Mouse (Mus musculus) CH12.LX (cell line): ENCODE data around the gene Ninl. TPM values are rescaled to one million over a fixed set of nuclear protein-coding genes. Genes with fewer than 3 reads are reported as not detected.

Source experiments
- DNase-seq: peaks from one replicate; pipeline ENCODE4 v3.0.0-alpha.2; 2013; ENCODE audit errors: extremely low read depth
- H3K27ac ChIP-seq: 2 replicates; pipeline ENCODE4 v1.5.1; 2012; ENCODE audit warnings: low read depth, mild to moderate bottlenecking, control low read depth, moderate library complexity; ENCODE audit not compliant: insufficient read depth
- H3K27me3 ChIP-seq: replicated peaks from 2 replicates; pipeline ENCODE3; 2012; ENCODE audit warnings: inconsistent platforms
- H3K36me3 ChIP-seq, 2 experiments: replicated peaks in 1 of 2; 2 replicates each; pipeline versions ENCODE3 to v1.6.1; 2012; ENCODE audit warnings: inconsistent platforms in 1 of 2, low read length in 1 of 2, mild to moderate bottlenecking in 1 of 2, mixed read lengths in 1 of 2, moderate library complexity in 1 of 2; ENCODE audit not compliant: control insufficient read depth in 1 of 2, insufficient read depth in 1 of 2
- H3K4me1 ChIP-seq, 2 experiments: 2 replicates each; pipeline ENCODE4 v1.6.1; 2012; ENCODE audit warnings: inconsistent platforms in 1 of 2, moderate library complexity in 1 of 2; ENCODE audit not compliant: insufficient read depth in 2 of 2, control insufficient read depth in 1 of 2
- H3K4me2 ChIP-seq: 2 replicates; pipeline ENCODE4 v1.6.1; 2012; ENCODE audit warnings: low read depth, mild to moderate bottlenecking, control low read depth; ENCODE audit not compliant: poor library complexity, insufficient read depth, severe bottlenecking
- H3K4me3 ChIP-seq, 3 experiments: fragments of 150-350 bp in 1 of 3; sonication (generic) in 1 of 3; replicated peaks in 1 of 3; 2 replicates each; pipeline versions ENCODE3 to v1.5.1; 2011 to 2012; ENCODE audit warnings: low read depth in 2 of 3, low read length in 2 of 3, mild to moderate bottlenecking in 2 of 3, moderate library complexity in 2 of 3, control low read depth in 1 of 3, improper control_type of control experiment in 1 of 3, inconsistent platforms in 1 of 3, mixed read lengths in 1 of 3; ENCODE audit not compliant: poor library complexity in 1 of 3
- H3K79me2 ChIP-seq: replicated peaks from 2 replicates; pipeline ENCODE4 v1.6.1; 2012; ENCODE audit warnings: mild to moderate bottlenecking, moderate library complexity; ENCODE audit not compliant: control insufficient read depth, poor library complexity, insufficient read depth, severe bottlenecking; ENCODE audit errors: extremely low read depth
- H3K9ac ChIP-seq: 2 replicates; pipeline ENCODE4 v1.6.1; 2012; ENCODE audit warnings: low read depth, mild to moderate bottlenecking, control low read depth, moderate library complexity; ENCODE audit not compliant: insufficient read depth
- H3K9me3 ChIP-seq: replicated peaks from 2 replicates; pipeline ENCODE3; 2012; ENCODE audit warnings: low read length, inconsistent platforms, mixed read lengths
- BHLHE40 ChIP-seq: IDR thresholded peaks from 2 replicates; pipeline ENCODE4 v1.6.1; 2011; ENCODE audit warnings: mild to moderate bottlenecking, low read depth, low read length, improper control_type of control experiment
- CHD2 ChIP-seq: IDR thresholded peaks from 2 replicates; pipeline ENCODE4 v1.6.1; 2011; ENCODE audit warnings: low read length, improper control_type of control experiment
- E2F4 ChIP-seq: IDR thresholded peaks from 2 replicates; pipeline ENCODE4 v1.6.1; 2011; ENCODE audit warnings: low read depth, low read length, improper control_type of control experiment; ENCODE audit not compliant: insufficient replicate concordance
- ELF1 ChIP-seq: IDR thresholded peaks from 2 replicates; pipeline ENCODE4 v1.6.1; 2014; ENCODE audit warnings: low read depth, mild to moderate bottlenecking, inconsistent platforms, low read length, improper control_type of control experiment
- HCFC1 ChIP-seq: IDR thresholded peaks from 2 replicates; pipeline ENCODE4 v1.6.1; 2012; ENCODE audit warnings: low read depth, mild to moderate bottlenecking, inconsistent platforms, low read length, improper control_type of control experiment
- JUN ChIP-seq: IDR thresholded peaks from 2 replicates; pipeline ENCODE4 v1.6.1; 2011; ENCODE audit warnings: low read depth, mild to moderate bottlenecking, low read length, improper control_type of control experiment, moderate library complexity; ENCODE audit not compliant: insufficient read depth
- JUND ChIP-seq: conservative IDR thresholded peaks from 2 replicates; pipeline ENCODE4 v1.6.1; 2011; ENCODE audit warnings: low read depth, low read length, improper control_type of control experiment
- MAFK ChIP-seq: IDR thresholded peaks from 2 replicates; pipeline ENCODE4 v1.6.1; 2011; ENCODE audit warnings: low read length, improper control_type of control experiment; ENCODE audit not compliant: insufficient replicate concordance
- MEF2A ChIP-seq: IDR thresholded peaks from 2 replicates; pipeline ENCODE4 v1.6.1; 2014; ENCODE audit warnings: low read depth, mild to moderate bottlenecking, inconsistent platforms, low read length, improper control_type of control experiment, borderline replicate concordance
- PAX5 ChIP-seq: IDR thresholded peaks from 2 replicates; pipeline ENCODE4 v1.6.1; 2012; ENCODE audit warnings: low read length, inconsistent platforms, mixed read lengths
- POLR2A ChIP-seq: IDR thresholded peaks from 2 replicates; pipeline ENCODE4 v1.6.1; 2011; ENCODE audit warnings: low read depth, mild to moderate bottlenecking, improper control_type of control experiment, low read length
- TBP ChIP-seq: conservative IDR thresholded peaks from 2 replicates; pipeline ENCODE4 v1.6.1; 2011; ENCODE audit warnings: low read depth, low read length, improper control_type of control experiment
- TCF12 ChIP-seq: IDR thresholded peaks from 2 replicates; pipeline ENCODE4 v1.6.1; 2014; ENCODE audit warnings: low read depth, mild to moderate bottlenecking, inconsistent platforms, low read length, improper control_type of control experiment
- UBTF ChIP-seq: IDR thresholded peaks from 2 replicates; pipeline ENCODE4 v1.6.1; 2012; ENCODE audit warnings: low read depth, mild to moderate bottlenecking, inconsistent platforms, low read length, improper control_type of control experiment, moderate library complexity
- USF1 ChIP-seq: IDR thresholded peaks from 2 replicates; pipeline ENCODE4 v1.6.1; 2014; ENCODE audit warnings: low read depth, mild to moderate bottlenecking, inconsistent platforms, low read length, improper control_type of control experiment
- ZC3H11A ChIP-seq: IDR thresholded peaks from 2 replicates; pipeline ENCODE4 v1.6.1; 2012; ENCODE audit warnings: low read depth, mild to moderate bottlenecking, inconsistent platforms, low read length, improper control_type of control experiment
- ZKSCAN1 ChIP-seq: IDR thresholded peaks from 2 replicates; pipeline ENCODE4 v1.6.1; 2012; ENCODE audit warnings: low read depth, inconsistent platforms, low read length, improper control_type of control experiment, borderline replicate concordance
- ZMIZ1 ChIP-seq: IDR thresholded peaks from 2 replicates; pipeline ENCODE4 v1.6.1; 2012; ENCODE audit warnings: low read depth, mild to moderate bottlenecking, inconsistent platforms, low read length, improper control_type of control experiment
- dilution Hi-C: fragments of 300-500 bp; cut with MboI; formaldehyde crosslinking; loops from 2 replicates; pipeline ENCODE4 v1.14.3; 2020; ENCODE audit warnings: low sequenced_read_pairs; ENCODE audit not compliant: extremely low pct_unique_long_range_greater_than_20kb, extremely low pct_ligation_motif_present
- in situ Hi-C: fragments of 300-500 bp; cut with MboI; formaldehyde crosslinking; loops from 3 replicates; pipeline ENCODE4 v1.14.3; 2019; ENCODE audit warnings: low sequenced_read_pairs, low pct_ligation_motif_present, low pct_unique_long_range_greater_than_20kb, mixed read lengths
- polyA plus RNA-seq: library from polyadenylated mRNA; unstranded; fragments of >175 nt; gene quantifications from 2 replicates; pipeline ENCODE4 v1.2.1, GENCODE M21; 2012; ENCODE audit warnings: low read depth; ENCODE audit not compliant: insufficient read length
- total RNA-seq, 2 experiments: library from RNA; depleted of rRNA; stranded (reverse); fragments of 300-350 nt in 1 of 2; fragments of >200 nt in 1 of 2; gene quantifications; 2 replicates each; pipeline ENCODE4 v1.2.3; 2012 to 2014

Ninl gene
- total and polyA plus RNA-seq, 3 experiments: 1.8 to 6.6 (median 3.5) TPM

- no peak overlapping the region for H3K9ac ChIP-seq
- peaks cover 5 to 21% of the 10 kb centered on the region in 2 experiments; a peak in 2 of 4 replicates for H3K4me1 ChIP-seq
- H3K36me3 ChIP-seq: peaks cover 0 to 22% of the 10 kb centered on the region in 2 experiments
- no peak for DNase-seq
- H3K4me2 ChIP-seq: no peak overlapping the region
- H3K79me2 ChIP-seq: peaks cover 31% of the 10 kb centered on the region
- no peaks in the 10 kb centered on the region for H3K9me3 ChIP-seq
- no peak for TF ChIP-seq ZKSCAN1
- TF ChIP-seq MAFK: 0 out of 2 replicates have a peak, but pooled peaks have one; percentile 41
- H3K4me3 ChIP-seq: no peak overlapping the region
- dilution Hi-C loops: no loop called here
- no peaks in the 10 kb centered on the region for H3K27me3 ChIP-seq
- no peak overlapping the region for H3K27ac ChIP-seq
- in situ Hi-C loops: no loop called here
Measured at GRCm38 (mm10) chr2:151034435-151034834, 4.7 kb downstream of the Ninl start.

DNA sequence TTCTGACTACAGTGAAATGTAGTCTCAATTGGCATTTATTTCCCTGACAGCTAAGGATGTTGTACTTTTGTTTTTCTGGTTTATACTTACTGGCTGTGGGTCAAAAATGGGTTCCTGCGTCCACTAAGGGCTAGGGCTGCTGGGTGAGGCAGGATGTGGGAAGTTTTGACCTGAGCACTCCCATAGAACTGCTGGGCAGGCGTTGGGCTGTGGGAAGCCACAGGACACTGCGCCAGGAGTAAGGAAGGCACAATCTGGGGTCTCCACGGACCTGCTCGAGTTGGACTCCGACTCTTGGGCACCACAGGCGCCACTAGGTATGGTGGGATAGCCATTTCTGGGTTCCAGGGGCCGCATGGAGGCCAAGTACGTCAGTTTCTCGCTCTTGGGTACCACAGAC, 18.0 kb downstream of the Ninl start:
- Histone ChIP-seq H3K4me3 (no peak overlapping the region), H3K27ac (no peak overlapping the region), H3K9me3 (no peaks in the 10 kb centered on the region), H3K9ac (no peak overlapping the region), H3K4me2 (no peak overlapping the region), H3K79me2 (no peaks in the 10 kb centered on the region), H3K27me3 (no peaks in the 10 kb centered on the region), H3K4me1 (no peaks in the 10 kb centered on the region), H3K36me3 (peaks cover 0 to 13% of the 10 kb centered on the region in 2 experiments)
- TF ChIP-seq JUN: no peak
- TF ChIP-seq CHD2: no peak
- TF ChIP-seq POLR2A: no peak
- TF ChIP-seq ZMIZ1: no peak
- no peak for TF ChIP-seq TBP
- TF ChIP-seq BHLHE40: no peak
- TF ChIP-seq JUND: no peak
- no peak for TF ChIP-seq ELF1
- no peak for TF ChIP-seq UBTF
- TF ChIP-seq USF1: no peak
- no peak for TF ChIP-seq PAX5
- no peak for TF ChIP-seq HCFC1
- no peak for TF ChIP-seq ZKSCAN1
- no peak for TF ChIP-seq TCF12
- no peak for TF ChIP-seq MEF2A
- TF ChIP-seq ZC3H11A: no peak
- TF ChIP-seq E2F4: no peak
- dilution Hi-C loops: no loop called here
- in situ Hi-C loops: loop anchor here (25.0 kb wide), 2 partner anchors 184 to 459 kb away; partner anchors contain the start of gene Cst7
- no peak for DNase-seq
